Mouse (Mus musculus) megakaryocyte, embryonic 14.5 days (primary cell): Measurements from ENCODE around the gene Man1a.

Experiments used
- FLI1 ChIP-seq: IDR thresholded peaks from 2 replicates; pipeline ENCODE4 v1.6.1; 2012; ENCODE audit warnings: low read length, inconsistent platforms, mixed read lengths
- GATA1 ChIP-seq: IDR thresholded peaks from 3 replicates; pipeline ENCODE4 v1.6.1; 2012; ENCODE audit warnings: mixed read lengths, low read length, inconsistent platforms, borderline replicate concordance

DNA sequence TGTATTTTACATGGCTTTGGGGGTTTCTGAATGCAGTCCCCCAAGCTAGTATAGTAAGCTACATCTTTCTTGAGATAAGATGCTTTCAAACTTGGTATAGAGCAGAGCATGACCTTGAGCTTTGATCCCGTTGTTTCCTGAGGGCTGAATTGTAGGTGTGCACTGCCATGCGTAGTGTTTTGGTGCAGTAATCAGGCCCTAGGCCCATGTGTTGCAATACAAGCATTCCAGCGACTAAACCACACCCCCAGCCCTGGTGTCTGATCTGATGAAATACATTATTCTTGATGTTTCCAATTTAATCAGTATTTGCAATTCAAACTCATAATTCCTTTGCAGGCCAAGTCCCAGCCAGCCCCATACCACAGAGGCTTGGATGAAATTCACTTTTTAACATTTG, 158.9 kb downstream of the Man1a start:
- TF ChIP-seq GATA1 (no peak), FLI1 (no peak)
